Mouse (Mus musculus) kidney, postnatal 14 days (tissue): ENCODE measurements around the gene Grid1.
A peak's percentile ranks its signal among the peaks of the same experiment; 100 is the strongest.

Experiments
- DNase-seq: peaks from one replicate; pipeline ENCODE4 v3.0.0; 2022; ENCODE audit warnings: mixed read lengths

Gene Grid1

GRCm38 (mm10) chr14:35231384-35231783 is 411.5 kb downstream of the Grid1 start:
- DNase-seq, result no peak

- no peak for DNase-seq
Observed at GRCm38 (mm10) chr14:35242882-35243281, 423.0 kb downstream of the Grid1 start.

GRCm38 (mm10) chr14:35244776-35245548 is 425.1 kb downstream of the Grid1 start:
- no peak for DNase-seq

- no peak for DNase-seq
Observed at GRCm38 (mm10) chr14:35250412-35250811, 430.5 kb downstream of the Grid1 start.

GRCm38 (mm10) chr14:35254477-35254876 is 434.6 kb downstream of the Grid1 start:
- no peak for DNase-seq

- no peak for DNase-seq
Observed at GRCm38 (mm10) chr14:35270260-35270659, 450.4 kb downstream of the Grid1 start.

GRCm38 (mm10) chr14:35309201-35309600 is 489.3 kb downstream of the Grid1 start:
- DNase-seq, result no peak

GRCm38 (mm10) chr14:35313380-35314299 is 493.7 kb downstream of the Grid1 start:
- peak; percentile 16 for DNase-seq

GRCm38 (mm10) chr14:35326306-35326705 is 506.4 kb downstream of the Grid1 start:
- DNase-seq, result no peak

GRCm38 (mm10) chr14:35336561-35336960 is 516.7 kb downstream of the Grid1 start:
- DNase-seq, result no peak

- no peak for DNase-seq
Observed at GRCm38 (mm10) chr14:35356011-35356410, 536.1 kb downstream of the Grid1 start.

- DNase-seq, result no peak
Observed at GRCm38 (mm10) chr14:35356480-35357085, 536.7 kb downstream of the Grid1 start.

GRCm38 (mm10) chr14:35358136-35358821 is 538.4 kb downstream of the Grid1 start:
- peak; percentile 23 for DNase-seq

GRCm38 (mm10) chr14:35365177-35365944 is 545.5 kb downstream of the Grid1 start:
- DNase-seq, result no peak

- no peak for DNase-seq
Observed at GRCm38 (mm10) chr14:35374374-35374773, 554.5 kb downstream of the Grid1 start.

- DNase-seq, result no peak
Observed at GRCm38 (mm10) chr14:35393591-35393990, 573.7 kb downstream of the Grid1 start.

- DNase-seq, result no peak
Observed at GRCm38 (mm10) chr14:35404249-35404908, 584.5 kb downstream of the Grid1 start.

GRCm38 (mm10) chr14:35430259-35430658 is 610.4 kb downstream of the Grid1 start:
- DNase-seq, result no peak

GRCm38 (mm10) chr14:35453702-35454101 is 633.8 kb downstream of the Grid1 start:
- no peak for DNase-seq

GRCm38 (mm10) chr14:35468254-35468653 is 648.3 kb downstream of the Grid1 start:
- DNase-seq, result no peak

GRCm38 (mm10) chr14:35486017-35486416 is 666.1 kb downstream of the Grid1 start:
- no peak for DNase-seq
